Mouse (Mus musculus) liver, embryonic 14.5 days (tissue): ENCODE results near the gene Dnajb6.

Experiments used
- CTCF ChIP-seq: IDR thresholded peaks from 2 replicates; pipeline ENCODE4 v1.5.1; 2016; ENCODE audit warnings: antibody characterized with exemption, low read depth, control low read depth
- EP300 ChIP-seq: IDR thresholded peaks from 2 replicates; pipeline ENCODE4 v1.6.1; 2016; ENCODE audit warnings: antibody characterized with exemption, low read depth

GRCm38 (mm10) chr5:29736942-29737341 is 1.5 kb downstream of the Dnajb6 start:
- no peak for TF ChIP-seq EP300
- TF ChIP-seq CTCF, result no peak
